Mouse (Mus musculus) hindbrain, embryonic 16.5 days (tissue): ENCODE measurements around the gene Hk1. TPM values are rescaled to one million over a fixed set of nuclear protein-coding genes. Genes with fewer than 3 reads are reported as not detected.
A peak's percentile ranks its signal among the peaks of the same experiment; 100 is the strongest.

Source experiments
- ATAC-seq: fragments of 200-750 bp; cut with Nextera tagmentation; 2 replicates; pipeline ENCODE4 v1.8.0; 2017; ENCODE audit warnings: moderate TSS enrichment, moderate library complexity
- H3K27ac ChIP-seq: fragments of 300-500 bp; sonication (generic); 2 replicates; pipeline ENCODE4 v1.5.1; 2014; ENCODE audit warnings: low read depth, mild to moderate bottlenecking, control low read depth, low read length, moderate library complexity
- H3K27me3 ChIP-seq: fragments of 300-500 bp; sonication (generic); replicated peaks from 2 replicates; pipeline ENCODE4 v1.6.1; 2014; ENCODE audit warnings: low read length; ENCODE audit not compliant: control insufficient read depth, insufficient read depth
- H3K36me3 ChIP-seq: fragments of 300-500 bp; sonication (generic); 2 replicates; pipeline ENCODE4 v1.6.1; 2014; ENCODE audit warnings: mild to moderate bottlenecking, low read length, moderate library complexity, mixed read lengths; ENCODE audit not compliant: control insufficient read depth, insufficient read depth
- H3K4me1 ChIP-seq: fragments of 300-500 bp; sonication (generic); 2 replicates; pipeline ENCODE4 v1.6.1; 2014; ENCODE audit warnings: low read depth, low read length; ENCODE audit not compliant: control insufficient read depth, insufficient read depth
- H3K4me2 ChIP-seq: fragments of 300-500 bp; sonication (generic); 2 replicates; pipeline ENCODE4 v1.6.1; 2014; ENCODE audit warnings: mild to moderate bottlenecking, low read length, control low read depth, moderate library complexity
- H3K4me3 ChIP-seq: fragments of 300-500 bp; sonication (generic); 2 replicates; pipeline ENCODE4 v1.5.1; 2014; ENCODE audit warnings: mild to moderate bottlenecking, low read length, control low read depth, moderate library complexity
- H3K9ac ChIP-seq: fragments of 300-500 bp; sonication (generic); 2 replicates; pipeline ENCODE4 v1.6.1; 2014; ENCODE audit warnings: low read depth, mild to moderate bottlenecking, control low read depth, low read length, moderate library complexity
- H3K9me3 ChIP-seq: fragments of 300-500 bp; sonication (generic); 2 replicates; pipeline ENCODE4 v1.6.1; 2014; ENCODE audit warnings: mild to moderate bottlenecking, low read length, moderate library complexity; ENCODE audit not compliant: control insufficient read depth
- WGBS: fragments of 180-500 bp; shearing (Covaris S2); extraction: QIAGEN DNeasy Blood & Tissue Kit; methylation state at CpG from one replicate; pipeline ENCODE4 v1.1.7; 2014; 5-methylcytosine and 5-hydroxymethylcytosine counted together
- polyA plus RNA-seq: library from polyadenylated mRNA; unstranded; fragments of >200 nt; fragmentation: Nextera tagmentation; extraction: Ambion mirVana; gene quantifications from 2 replicates; pipeline ENCODE4 v1.2.1, GENCODE M21; 2015

The Hk1 gene
- polyA plus RNA-seq, 1 experiment from 2014 or later, result 164 TPM

DNA sequence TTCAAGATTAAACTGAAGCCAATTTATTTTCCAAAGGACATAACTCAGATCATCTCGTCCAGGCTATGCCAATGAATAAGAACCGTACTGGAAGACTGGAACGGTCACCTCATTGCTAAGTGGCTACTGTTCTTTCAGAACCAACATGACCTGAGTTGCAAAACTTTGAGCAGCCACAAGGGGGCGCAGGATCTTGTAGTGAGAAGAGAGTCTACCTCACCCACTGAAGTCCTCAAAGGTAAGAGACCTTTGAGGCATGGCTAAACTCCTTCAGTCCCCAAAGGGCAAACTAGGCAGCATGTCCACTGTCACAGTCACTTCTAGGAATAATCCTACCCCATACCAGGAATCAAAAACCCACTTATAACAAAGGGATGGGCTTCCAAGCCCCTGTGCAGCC is 104.5 kb downstream of the Hk1 start:
- no peak overlapping the region for H3K9ac ChIP-seq
- no peak overlapping the region for H3K4me2 ChIP-seq
- no peaks in the 10 kb centered on the region for H3K27me3 ChIP-seq
- no peaks in the 10 kb centered on the region for H3K9me3 ChIP-seq
- WGBS, result 38% methylated on average over 4 of the region's 4 CpGs
- no peaks in the 10 kb centered on the region for H3K4me1 ChIP-seq
- peaks cover 43% of the 10 kb centered on the region for H3K36me3 ChIP-seq
- H3K4me3 ChIP-seq, result no peak overlapping the region
- no peak for ATAC-seq
- H3K27ac ChIP-seq, result no peak overlapping the region

DNA sequence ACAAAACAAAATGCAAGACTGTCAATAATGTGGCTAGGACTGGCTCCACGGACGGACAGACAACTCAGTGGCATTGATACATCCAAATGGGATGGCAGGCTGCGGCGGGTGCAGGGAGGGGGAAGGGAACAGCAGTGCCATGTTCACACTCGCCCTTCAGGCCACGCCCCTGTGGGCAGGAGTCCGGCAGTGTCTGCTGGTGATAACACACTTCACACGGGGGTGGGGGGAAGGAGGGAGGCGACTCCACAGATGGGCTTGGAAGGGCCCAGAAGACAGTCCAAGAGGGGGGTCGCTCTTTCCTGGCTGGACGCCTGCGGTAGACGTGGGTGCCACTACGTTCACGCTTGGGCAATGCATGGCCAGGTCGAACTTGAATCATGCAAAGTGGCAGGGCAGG is 110.4 kb downstream of the Hk1 start:
- Histone ChIP-seq H3K9me3 (no peaks in the 10 kb centered on the region), H3K27me3 (no peaks in the 10 kb centered on the region), H3K4me2 (no peak overlapping the region), H3K36me3 (peaks cover 40% of the 10 kb centered on the region), H3K9ac (no peak overlapping the region), H3K27ac (no peak overlapping the region), H3K4me1 (no peaks in the 10 kb centered on the region), H3K4me3 (no peak overlapping the region)
- WGBS, result 86% methylated on average over 16 of the region's 16 CpGs
- ATAC-seq, result no peak

DNA sequence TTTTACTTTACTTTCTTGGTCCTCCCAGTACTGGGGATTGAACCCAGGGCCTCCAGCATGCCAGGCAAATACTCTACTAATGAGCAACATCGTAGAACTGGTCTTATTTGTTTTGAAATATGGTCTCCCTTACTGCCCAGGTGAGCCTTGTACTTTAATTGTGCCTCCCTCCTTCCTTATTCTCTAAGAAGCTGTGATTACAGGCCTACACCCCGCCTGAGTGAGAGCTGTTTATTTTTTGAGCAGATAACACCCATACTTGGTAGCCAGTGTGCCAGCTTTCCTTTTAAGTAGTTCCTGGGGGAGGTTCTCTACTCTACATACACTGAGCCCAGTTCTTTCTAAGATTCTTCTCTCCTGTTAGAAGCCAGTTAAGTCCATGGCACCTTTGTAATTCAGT is 115.4 kb downstream of the Hk1 start:
- no peak overlapping the region for H3K4me3 ChIP-seq
- no peaks in the 10 kb centered on the region for H3K4me1 ChIP-seq
- H3K27ac ChIP-seq, result no peak overlapping the region
- H3K4me2 ChIP-seq, result no peak overlapping the region
- WGBS, result 82% methylated on average over 2 of the region's 2 CpGs
- no peak overlapping the region for H3K9ac ChIP-seq
- peaks cover 8% of the 10 kb centered on the region for H3K36me3 ChIP-seq
- ATAC-seq, result no peak
- H3K27me3 ChIP-seq, result no peaks in the 10 kb centered on the region
- no peaks in the 10 kb centered on the region for H3K9me3 ChIP-seq

DNA sequence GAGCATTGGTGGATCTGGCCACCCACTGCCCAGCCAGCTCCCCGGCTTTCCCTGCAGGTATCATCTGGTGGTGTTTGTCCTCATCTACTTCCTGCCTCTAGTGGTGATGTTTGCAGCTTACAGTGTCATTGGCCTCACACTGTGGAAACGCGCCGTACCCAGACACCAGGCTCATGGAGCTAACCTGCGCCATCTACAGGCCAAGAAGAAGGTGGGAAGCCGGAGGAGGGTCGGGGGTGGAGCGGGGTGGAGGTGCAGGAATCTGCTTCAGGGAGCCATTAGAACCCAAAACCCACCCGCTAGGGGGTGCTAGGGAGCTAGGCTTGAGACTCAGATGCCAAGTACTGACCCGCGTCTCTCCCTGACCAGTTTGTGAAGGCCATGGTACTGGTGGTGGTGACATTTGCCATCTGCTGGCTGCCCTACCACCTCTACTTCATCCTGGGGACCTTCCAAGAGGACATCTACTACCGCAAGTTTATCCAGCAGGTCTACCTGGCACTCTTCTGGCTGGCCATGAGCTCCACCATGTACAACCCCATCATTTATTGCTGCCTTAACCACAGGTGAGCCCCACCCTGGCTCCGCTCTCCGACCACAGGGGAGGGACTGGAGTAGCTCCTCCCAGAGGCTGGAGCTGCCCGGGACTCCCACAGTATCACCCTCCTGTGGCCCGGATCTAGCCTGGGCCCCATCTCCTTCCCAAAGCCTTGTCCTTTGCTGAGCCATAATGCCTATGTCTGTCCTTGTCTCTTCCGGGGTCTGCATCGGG is 118.4 kb downstream of the Hk1 start:
- Histone ChIP-seq H3K4me1 (no peaks in the 10 kb centered on the region), H3K4me2 (no peak overlapping the region), H3K9me3 (no peaks in the 10 kb centered on the region), H3K27me3 (no peaks in the 10 kb centered on the region), H3K36me3 (no peaks in the 10 kb centered on the region), H3K4me3 (no peak overlapping the region), H3K9ac (no peak overlapping the region), H3K27ac (no peak overlapping the region)
- peak; percentile 82 for ATAC-seq
- 16% methylated on average over 18 of the region's 18 CpGs for WGBS

DNA sequence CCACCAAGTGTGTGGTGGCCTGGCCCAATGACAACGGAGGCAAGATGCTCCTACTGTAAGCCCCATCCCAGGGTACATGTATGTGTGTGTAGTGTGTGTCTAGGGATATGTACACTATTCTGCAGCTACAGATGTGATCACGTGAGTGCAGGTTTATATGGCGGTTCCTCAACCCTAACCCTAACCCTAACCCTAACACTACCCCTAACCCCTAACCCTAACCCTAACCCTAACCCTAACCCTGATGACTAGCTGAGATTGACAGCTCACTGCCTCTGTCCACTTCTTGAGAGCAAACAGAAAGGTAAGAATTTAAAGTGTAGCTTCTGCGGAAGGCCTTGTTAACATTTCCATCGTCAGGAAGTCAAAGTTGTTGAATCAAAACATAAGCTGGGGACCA is 121.4 kb downstream of the Hk1 start:
- H3K27ac ChIP-seq, result no peak overlapping the region
- no peak for ATAC-seq
- no peak overlapping the region for H3K4me2 ChIP-seq
- no peaks in the 10 kb centered on the region for H3K4me1 ChIP-seq
- 94% methylated on average over 5 of the region's 5 CpGs for WGBS
- H3K36me3 ChIP-seq, result no peaks in the 10 kb centered on the region
- H3K27me3 ChIP-seq, result no peaks in the 10 kb centered on the region; the same call in 1 of the 2 replicates
- no peak overlapping the region; the same call in 1 of the 2 replicates for H3K9ac ChIP-seq
- no peaks in the 10 kb centered on the region for H3K9me3 ChIP-seq
- H3K4me3 ChIP-seq, result no peak overlapping the region

DNA sequence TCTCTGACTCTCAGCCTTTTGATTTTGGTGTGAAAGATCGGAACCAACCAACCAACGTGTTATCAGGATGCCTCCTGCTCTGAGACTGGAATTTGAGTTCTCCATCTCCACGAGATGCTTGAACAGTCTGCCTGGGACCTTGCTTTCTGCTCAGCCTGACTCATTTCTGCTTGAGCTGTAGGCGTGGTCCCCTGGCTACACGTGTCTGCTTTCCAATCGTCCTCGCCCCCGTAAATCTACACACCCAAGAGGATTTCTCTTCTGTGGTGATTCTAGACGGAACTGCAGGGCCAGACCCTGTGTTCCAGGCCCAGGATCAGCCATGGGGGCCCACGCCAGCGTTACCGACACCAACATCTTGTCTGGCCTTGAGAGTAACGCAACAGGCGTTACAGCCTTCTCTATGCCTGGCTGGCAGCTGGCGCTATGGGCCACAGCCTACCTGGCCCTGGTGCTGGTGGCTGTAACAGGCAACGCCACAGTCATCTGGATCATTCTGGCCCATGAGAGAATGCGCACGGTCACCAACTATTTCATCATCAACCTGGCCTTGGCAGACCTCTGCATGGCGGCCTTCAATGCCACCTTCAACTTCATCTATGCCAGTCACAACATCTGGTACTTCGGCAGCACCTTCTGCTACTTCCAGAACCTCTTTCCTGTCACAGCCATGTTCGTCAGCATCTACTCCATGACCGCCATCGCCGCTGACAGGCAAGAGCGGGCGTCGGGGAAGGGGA is 127.0 kb downstream of the Hk1 start:
- WGBS, result 90% methylated on average over 27 of the region's 27 CpGs
- no peaks in the 10 kb centered on the region for H3K4me1 ChIP-seq
- no peaks in the 10 kb centered on the region for H3K9me3 ChIP-seq
- no peaks in the 10 kb centered on the region; the same call in 1 of the 2 replicates for H3K27me3 ChIP-seq
- no peak overlapping the region for H3K4me3 ChIP-seq
- no peak overlapping the region for H3K4me2 ChIP-seq
- ATAC-seq, result no peak
- H3K9ac ChIP-seq, result no peak overlapping the region
- no peak overlapping the region for H3K27ac ChIP-seq
- H3K36me3 ChIP-seq, result no peaks in the 10 kb centered on the region

DNA sequence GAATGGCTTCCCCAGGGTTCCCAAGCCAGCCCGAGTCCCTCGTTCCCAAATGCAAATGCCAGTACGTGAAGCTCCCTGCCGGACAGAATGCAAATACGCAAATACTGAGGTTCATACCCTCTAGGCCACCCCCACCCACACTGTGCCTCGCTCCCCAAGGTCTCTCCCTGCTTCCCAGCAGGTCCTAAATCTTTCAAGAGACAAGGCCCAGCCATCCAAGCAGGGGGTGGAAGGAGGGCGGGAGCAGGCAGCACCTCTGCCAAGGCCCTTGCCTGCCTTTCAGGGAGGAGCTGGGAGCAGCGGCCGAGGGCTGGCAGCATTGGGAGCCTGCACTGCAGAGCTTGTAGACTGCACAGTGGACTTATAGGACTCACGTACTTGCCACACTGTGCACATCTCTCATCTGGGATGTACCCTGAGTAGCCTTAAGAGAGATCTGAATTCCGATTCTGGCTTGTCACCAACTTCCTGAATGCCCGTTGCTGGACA is 127.7 kb downstream of the Hk1 start, which contains the start of gene Tacr2:
Gene Tacr2, plus strand, starts transcription at position 439 of the 489 bp plus-strand sequence.
- no peak for ATAC-seq
- Histone ChIP-seq H3K4me2 (no peak within 1 kb of the TSS), H3K27me3 (no peaks in the 10 kb centered on the region; the same call in 1 of the 2 replicates), H3K9ac (no peak within 1 kb of the TSS), H3K4me1 (no peaks in the 10 kb centered on the region; the same call in 1 of the 2 replicates), H3K9me3 (no peaks in the 10 kb centered on the region), H3K4me3 (no peak within 1 kb of the TSS), H3K36me3 (no peaks in the 10 kb centered on the region), H3K27ac (no peak within 1 kb of the TSS)
- 45% methylated on average over 12 of the region's 12 CpGs for WGBS

DNA sequence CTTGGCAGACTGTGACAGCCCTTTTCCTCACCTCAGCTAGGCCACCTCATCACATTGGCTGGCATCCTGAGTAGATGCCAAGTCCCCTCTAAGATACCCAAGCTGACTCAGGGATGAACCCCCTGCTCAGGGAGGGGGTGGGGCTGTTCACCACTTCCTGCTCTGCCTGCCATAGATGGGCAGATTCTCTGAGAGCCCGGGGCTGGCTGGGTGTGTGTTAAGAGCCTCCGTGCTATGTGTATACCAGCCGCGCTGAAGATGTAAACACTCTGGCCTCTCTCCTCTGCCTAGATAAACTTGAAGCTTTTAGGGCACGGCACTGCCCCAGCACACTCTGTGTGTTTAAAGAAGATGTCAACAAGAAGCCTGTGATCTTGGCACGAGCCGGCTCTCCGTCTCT is 131.9 kb downstream of the Hk1 start:
- Histone ChIP-seq H3K4me1 (no peaks in the 10 kb centered on the region; the same call in 1 of the 2 replicates), H3K36me3 (no peaks in the 10 kb centered on the region), H3K27ac (no peak overlapping the region), H3K4me3 (no peak overlapping the region), H3K9ac (no peak overlapping the region), H3K27me3 (no peaks in the 10 kb centered on the region), H3K9me3 (no peaks in the 10 kb centered on the region), H3K4me2 (no peak overlapping the region)
- 59% methylated on average over 8 of the region's 8 CpGs for WGBS
- no peak for ATAC-seq

DNA sequence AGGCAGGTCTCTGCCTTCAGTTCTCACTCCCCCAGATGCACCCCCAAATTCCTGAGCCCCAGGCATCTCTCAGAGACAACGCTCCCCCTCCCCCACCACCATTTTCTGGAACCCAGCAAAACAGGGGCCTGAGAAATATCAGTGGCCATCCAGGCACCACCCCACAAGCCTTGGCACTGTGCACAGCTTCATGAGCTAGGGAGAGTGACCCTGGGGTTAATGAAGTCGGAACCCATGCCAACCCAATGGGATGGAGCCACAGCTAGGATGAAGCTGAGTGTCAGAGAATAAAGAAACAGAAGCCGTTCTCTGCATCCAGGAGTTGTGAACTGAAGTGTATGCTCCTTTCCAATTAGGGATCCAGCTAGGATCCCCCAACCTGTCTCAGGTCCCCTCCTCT is 132.6 kb downstream of the Hk1 start:
- no peaks in the 10 kb centered on the region; the same call in 1 of the 2 replicates for H3K4me1 ChIP-seq
- no peaks in the 10 kb centered on the region for H3K27me3 ChIP-seq
- 55% methylated on average over 3 of the region's 3 CpGs for WGBS
- H3K36me3 ChIP-seq, result no peaks in the 10 kb centered on the region
- ATAC-seq, result 0 out of 2 replicates have a peak, but pooled peaks have one; percentile 38
- H3K4me3 ChIP-seq, result no peak overlapping the region
- no peak overlapping the region; the same call in 1 of the 2 replicates for H3K27ac ChIP-seq
- no peak overlapping the region for H3K9ac ChIP-seq
- no peak overlapping the region for H3K4me2 ChIP-seq
- H3K9me3 ChIP-seq, result no peaks in the 10 kb centered on the region
